Mouse (Mus musculus) heart, embryonic 16.5 days (tissue): ENCODE data around the gene Fbxo17. TPM values are rescaled to one million over a fixed set of nuclear protein-coding genes. Genes with fewer than 3 reads are reported as not detected.

Experiments used
- ATAC-seq: fragments of 200-750 bp; cut with Nextera tagmentation; replicated peaks from 2 replicates; pipeline ENCODE4 v1.8.0; 2017; ENCODE audit warnings: moderate number of reproducible peaks; ENCODE audit not compliant: insufficient read depth, low FRiP score; ENCODE audit errors: extremely low read depth
- H3K27ac ChIP-seq: fragments of 300-500 bp; sonication (generic); 2 replicates; pipeline ENCODE4 v1.5.1; 2014; ENCODE audit warnings: mild to moderate bottlenecking, low read length, control low read depth, moderate library complexity
- H3K27me3 ChIP-seq: fragments of 300-500 bp; sonication (generic); 2 replicates; pipeline ENCODE4 v1.6.1; 2014; ENCODE audit warnings: low read length, mixed read lengths; ENCODE audit not compliant: control insufficient read depth, insufficient read depth
- H3K36me3 ChIP-seq: fragments of 300-500 bp; sonication (generic); 2 replicates; pipeline ENCODE4 v1.6.1; 2014; ENCODE audit not compliant: control insufficient read depth, insufficient read depth
- H3K4me1 ChIP-seq: fragments of 300-500 bp; sonication (generic); 2 replicates; pipeline ENCODE4 v1.6.1; 2014; ENCODE audit warnings: low read length, mixed read lengths; ENCODE audit not compliant: control insufficient read depth, insufficient read depth
- H3K4me2 ChIP-seq: fragments of 300-500 bp; sonication (generic); 2 replicates; pipeline ENCODE4 v1.6.1; 2014; ENCODE audit warnings: low read depth, mild to moderate bottlenecking, control low read depth, low read length
- H3K4me3 ChIP-seq: fragments of 300-500 bp; sonication (generic); 2 replicates; pipeline ENCODE4 v1.5.1; 2014; ENCODE audit warnings: mild to moderate bottlenecking, control low read depth, low read length
- H3K9ac ChIP-seq: fragments of 300-500 bp; sonication (generic); 2 replicates; pipeline ENCODE4 v1.6.1; 2014; ENCODE audit warnings: low read length, control low read depth
- H3K9me3 ChIP-seq: fragments of 300-500 bp; sonication (generic); replicated peaks from 2 replicates; pipeline ENCODE4 v1.6.1; 2016; ENCODE audit warnings: low read length; ENCODE audit not compliant: control insufficient read depth
- WGBS: fragments of 180-500 bp; shearing (Covaris S2); extraction: QIAGEN DNeasy Blood & Tissue Kit; methylation state at CpG from one replicate; pipeline ENCODE4 v1.1.7; 2014; 5-methylcytosine and 5-hydroxymethylcytosine counted together
- polyA plus RNA-seq: library from polyadenylated mRNA; unstranded; fragments of >200 nt; fragmentation: Nextera tagmentation; extraction: Ambion mirVana; gene quantifications from 2 replicates; pipeline ENCODE4 v1.2.1, GENCODE M21; 2015

Gene Fbxo17
- polyA plus RNA-seq, 1 experiment from 2014 or later, result 7.5 TPM

DNA sequence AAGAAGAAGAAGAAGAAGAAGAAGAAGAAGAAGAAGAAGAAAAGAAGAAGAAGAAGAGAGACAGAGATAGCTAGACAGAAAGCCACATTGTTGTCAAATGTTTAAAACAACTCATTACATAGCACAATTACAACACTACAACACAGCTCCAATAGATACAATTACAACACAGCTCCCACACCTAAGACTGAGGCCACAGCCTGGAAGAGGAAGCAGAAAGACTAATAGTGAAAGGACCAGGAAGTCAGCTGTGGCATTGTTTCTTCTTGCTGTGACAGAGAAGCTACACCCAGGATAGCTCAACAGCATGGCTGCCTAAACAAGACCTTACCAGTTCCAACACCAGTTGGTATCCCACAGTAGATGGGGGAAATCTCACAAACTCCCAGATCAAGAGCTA lies 7.2 kb upstream of the Fbxo17 start:
- no peak for ATAC-seq

DNA sequence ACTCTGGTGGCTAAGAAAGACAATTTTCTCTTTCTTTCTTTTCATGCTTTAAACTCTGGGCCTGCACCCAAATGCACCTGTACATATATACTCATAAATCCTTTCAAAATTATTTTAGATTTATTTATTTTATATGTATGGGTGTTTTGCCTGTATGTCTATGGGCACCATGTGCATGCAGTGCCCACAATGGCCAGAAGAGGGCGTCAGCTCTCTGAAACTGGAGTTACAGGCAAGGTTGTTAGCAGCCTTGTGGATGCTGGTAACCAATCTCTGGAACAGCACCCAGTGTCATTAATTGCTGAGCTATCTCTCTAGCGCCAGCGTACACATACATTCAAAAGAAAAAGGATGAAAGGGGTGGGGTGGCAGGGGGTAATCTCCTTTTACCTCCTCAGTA lies 5.6 kb upstream of the Fbxo17 start:
- ATAC-seq, result no peak
- WGBS, result 67% methylated on average over 3 of the region's 3 CpGs
- H3K36me3 ChIP-seq, result no peaks in the 10 kb centered on the region

More for the DNA sequence above, 7.2 kb upstream of the Fbxo17 start:
- no peak overlapping the region for H3K9ac ChIP-seq
- no peak overlapping the region for H3K4me2 ChIP-seq
- no peaks in the 10 kb centered on the region for H3K27me3 ChIP-seq
- no peaks in the 10 kb centered on the region for H3K36me3 ChIP-seq
- peaks cover 1% of the 10 kb centered on the region for H3K4me1 ChIP-seq
- no peak overlapping the region for H3K4me3 ChIP-seq
- no peaks in the 10 kb centered on the region; the same call in 1 of the 2 replicates for H3K9me3 ChIP-seq
- no peak overlapping the region for H3K27ac ChIP-seq

DNA sequence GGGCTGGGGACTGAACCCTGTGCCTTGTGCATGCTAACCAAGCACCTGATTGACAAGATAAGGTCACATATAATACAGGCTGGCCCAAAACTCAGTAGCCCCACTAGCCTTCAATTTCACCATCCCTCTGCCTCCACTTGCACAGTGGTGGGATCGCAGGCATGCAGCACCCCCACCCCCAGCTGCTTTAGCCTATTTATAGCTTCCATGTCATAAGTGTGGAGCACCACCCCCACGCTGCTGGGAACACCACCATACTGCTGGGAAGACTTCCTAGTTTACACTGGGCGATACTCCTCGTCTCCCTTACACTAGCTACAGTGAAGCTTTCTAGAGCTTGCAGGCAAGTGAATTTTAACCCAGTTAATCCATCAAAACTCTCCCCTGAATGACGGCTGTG lies 1.9 kb upstream of the Fbxo17 start:
- WGBS, result 40% methylated on average over 5 of the region's 5 CpGs
- Histone ChIP-seq H3K36me3 (no peaks in the 10 kb centered on the region), H3K4me1 (peaks cover 9% of the 10 kb centered on the region), H3K27me3 (no peaks in the 10 kb centered on the region), H3K9ac (no peak overlapping the region), H3K27ac (no peak overlapping the region), H3K4me3 (no peak overlapping the region), H3K4me2 (no peak overlapping the region), H3K9me3 (no peaks in the 10 kb centered on the region)
- ATAC-seq, result 0 out of 2 replicates have a peak, but pooled peaks have one; percentile 28

More for the DNA sequence above, 5.6 kb upstream of the Fbxo17 start:
- H3K4me2 ChIP-seq, result no peak overlapping the region
- no peak overlapping the region for H3K27ac ChIP-seq
- no peak overlapping the region for H3K9ac ChIP-seq
- peaks cover 9% of the 10 kb centered on the region for H3K4me1 ChIP-seq
- no peak overlapping the region for H3K4me3 ChIP-seq
- H3K27me3 ChIP-seq, result no peaks in the 10 kb centered on the region
- no peaks in the 10 kb centered on the region; the same call in 1 of the 2 replicates for H3K9me3 ChIP-seq

DNA sequence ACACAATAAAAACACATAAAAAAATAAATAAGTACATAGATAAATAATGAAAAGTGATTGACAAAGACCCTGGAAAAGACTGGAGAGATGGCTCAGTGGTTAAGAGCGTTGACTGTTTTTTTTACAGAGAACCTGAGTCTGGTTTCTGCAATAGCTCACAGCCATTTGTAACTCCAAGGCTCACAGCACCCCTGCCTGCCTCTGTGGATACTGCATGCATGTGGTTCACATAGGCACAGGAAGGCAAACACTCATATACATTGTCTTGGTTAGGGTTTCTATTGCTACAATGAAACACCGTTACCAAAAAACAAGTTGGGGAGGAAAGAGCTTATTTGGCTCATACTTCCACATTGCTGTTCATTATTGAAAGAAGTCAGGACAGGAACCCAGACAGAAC lies 1.0 kb upstream of the Fbxo17 start:
- H3K4me3 ChIP-seq, result no peak overlapping the region
- H3K4me2 ChIP-seq, result no peak overlapping the region
- H3K27me3 ChIP-seq, result no peaks in the 10 kb centered on the region
- H3K9me3 ChIP-seq, result no peaks in the 10 kb centered on the region
- no peak overlapping the region for H3K9ac ChIP-seq
- H3K4me1 ChIP-seq, result peaks cover 9% of the 10 kb centered on the region
- 95% methylated on average over 2 of the region's 2 CpGs for WGBS
- ATAC-seq, result no peak
- H3K36me3 ChIP-seq, result no peaks in the 10 kb centered on the region
- H3K27ac ChIP-seq, result no peak overlapping the region

DNA sequence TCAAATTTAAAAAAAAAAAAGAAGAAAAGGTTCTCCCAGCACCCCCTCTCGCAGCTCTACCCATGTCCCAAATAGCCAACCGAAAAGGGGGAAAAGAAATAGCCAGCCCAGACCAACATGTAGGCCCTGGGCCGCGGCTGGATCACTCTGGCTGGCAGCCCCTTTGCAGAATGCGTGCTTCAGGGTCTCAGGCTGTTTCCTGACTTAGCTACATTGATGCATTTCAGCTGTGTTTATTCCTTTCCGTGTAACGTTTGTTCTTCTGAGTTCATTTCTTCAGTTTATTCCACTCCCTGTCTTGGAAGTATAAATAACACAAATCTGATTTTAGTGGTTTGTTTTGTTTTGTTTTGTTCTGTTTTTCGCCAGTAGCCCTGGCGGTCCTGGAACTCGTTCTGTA lies 1.1 kb downstream of the Fbxo17 start:
- Histone ChIP-seq H3K9me3 (no peaks in the 10 kb centered on the region), H3K4me1 (peaks cover 9% of the 10 kb centered on the region), H3K4me3 (no peak overlapping the region), H3K36me3 (no peaks in the 10 kb centered on the region), H3K4me2 (no peak overlapping the region), H3K27me3 (no peaks in the 10 kb centered on the region), H3K27ac (no peak overlapping the region), H3K9ac (no peak overlapping the region)
- 76% methylated on average over 10 of the region's 10 CpGs for WGBS
- no peak for ATAC-seq

DNA sequence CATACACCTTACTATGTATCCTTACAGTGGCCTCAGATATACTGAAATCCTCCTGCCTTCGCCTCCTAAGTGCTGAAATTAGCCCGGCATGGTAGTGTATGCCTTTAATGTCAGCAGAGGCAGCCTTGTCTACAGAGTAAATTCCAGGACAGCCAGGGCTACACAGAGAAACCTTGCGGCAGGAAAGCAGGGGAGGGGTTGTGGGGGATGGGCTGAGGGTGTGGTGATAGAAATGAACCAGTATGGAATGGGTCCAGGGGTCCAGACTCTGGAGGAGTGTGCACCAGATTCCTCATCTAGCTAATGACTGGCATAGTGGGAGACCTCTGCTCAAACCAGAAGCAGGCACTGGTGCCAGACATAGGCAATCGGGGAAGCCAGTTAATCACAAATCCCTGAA lies 2.6 kb downstream of the Fbxo17 start:
- WGBS, result 28% methylated on average over 4 of the region's 4 CpGs
- no peaks in the 10 kb centered on the region for H3K36me3 ChIP-seq
- H3K4me2 ChIP-seq, result no peak overlapping the region
- no peaks in the 10 kb centered on the region for H3K27me3 ChIP-seq
- no peak overlapping the region for H3K27ac ChIP-seq
- H3K9ac ChIP-seq, result no peak overlapping the region
- peaks cover 9% of the 10 kb centered on the region for H3K4me1 ChIP-seq
- no peak overlapping the region for H3K4me3 ChIP-seq
- no peaks in the 10 kb centered on the region; the same call in 1 of the 2 replicates for H3K9me3 ChIP-seq
- ATAC-seq, result no peak

DNA sequence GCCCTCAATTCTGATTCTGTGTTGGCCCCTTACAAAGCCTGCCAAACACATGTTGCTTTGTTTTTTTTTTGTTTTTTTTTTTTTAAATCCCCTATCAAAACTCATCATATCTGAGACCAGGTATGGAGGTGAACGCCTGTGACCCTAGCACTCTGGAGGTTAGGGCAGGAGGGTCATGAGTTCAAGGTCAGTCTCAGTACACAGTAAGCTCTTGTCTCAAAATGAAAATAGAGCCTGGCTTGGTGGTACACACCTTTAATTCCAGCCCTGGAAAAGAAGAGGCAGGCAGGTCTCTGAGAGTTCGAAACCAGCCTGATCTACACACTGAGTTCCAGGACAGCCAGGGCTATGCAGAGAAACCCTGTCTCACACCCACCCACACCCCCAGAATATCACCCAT lies 3.0 kb downstream of the Fbxo17 start:
- WGBS, result 62% methylated on average over 2 of the region's 2 CpGs
- no peak overlapping the region for H3K27ac ChIP-seq
- no peak overlapping the region for H3K4me2 ChIP-seq
- H3K27me3 ChIP-seq, result no peaks in the 10 kb centered on the region
- no peak overlapping the region for H3K9ac ChIP-seq
- ATAC-seq, result no peak
- H3K4me1 ChIP-seq, result peaks cover 6% of the 10 kb centered on the region
- H3K36me3 ChIP-seq, result 0 out of 2 replicates have a peak, but pooled peaks cover 5% of the 10 kb centered on the region
- H3K9me3 ChIP-seq, result no peaks in the 10 kb centered on the region; the same call in none of the 2 replicates
- H3K4me3 ChIP-seq, result no peak overlapping the region

DNA sequence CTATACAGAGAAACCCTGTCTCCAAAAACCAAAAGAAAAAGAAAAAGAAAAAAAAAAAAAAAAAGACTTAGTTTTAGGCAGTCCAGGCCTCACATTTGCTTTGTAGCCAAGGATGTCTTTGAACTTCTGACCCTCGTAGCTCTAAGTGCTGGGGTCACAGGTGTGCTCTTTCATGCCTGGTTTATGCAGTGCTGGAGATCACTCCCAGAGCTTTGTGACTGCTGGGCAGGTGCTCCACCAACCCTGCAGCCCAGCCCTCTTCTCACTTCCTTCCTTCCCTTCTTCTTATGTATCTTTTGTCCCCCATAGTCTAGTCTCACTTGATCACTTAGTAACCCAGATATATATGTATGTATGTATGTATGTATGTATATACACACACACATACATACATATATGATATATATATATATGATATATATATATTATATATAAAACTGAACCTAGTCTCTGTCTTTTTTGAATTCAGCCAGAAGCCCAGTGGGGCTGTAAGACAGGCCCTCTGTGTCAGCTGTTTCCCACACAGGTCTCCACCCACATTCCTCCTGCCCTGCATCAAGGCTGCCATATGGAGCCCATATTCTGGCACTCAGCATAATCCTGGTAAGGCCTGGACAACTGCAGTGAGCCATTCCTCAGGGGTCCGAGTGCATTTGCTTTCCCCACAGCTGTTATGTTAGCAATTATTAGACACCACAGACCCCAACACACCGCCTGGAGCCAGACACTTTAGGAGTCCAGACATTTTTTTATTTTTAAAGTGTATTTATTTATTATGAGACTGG lies 4.3 kb downstream of the Fbxo17 start:
- Histone ChIP-seq H3K36me3 (0 out of 2 replicates have a peak, but pooled peaks cover 5% of the 10 kb centered on the region), H3K4me3 (no peak overlapping the region), H3K4me2 (no peak overlapping the region), H3K4me1 (no peaks in the 10 kb centered on the region; the same call in 1 of the 2 replicates), H3K27me3 (no peaks in the 10 kb centered on the region), H3K27ac (no peak overlapping the region), H3K9me3 (no peaks in the 10 kb centered on the region; the same call in none of the 2 replicates), H3K9ac (no peak overlapping the region)
- no peak for ATAC-seq
- 72% methylated on average over 3 of the region's 3 CpGs for WGBS

DNA sequence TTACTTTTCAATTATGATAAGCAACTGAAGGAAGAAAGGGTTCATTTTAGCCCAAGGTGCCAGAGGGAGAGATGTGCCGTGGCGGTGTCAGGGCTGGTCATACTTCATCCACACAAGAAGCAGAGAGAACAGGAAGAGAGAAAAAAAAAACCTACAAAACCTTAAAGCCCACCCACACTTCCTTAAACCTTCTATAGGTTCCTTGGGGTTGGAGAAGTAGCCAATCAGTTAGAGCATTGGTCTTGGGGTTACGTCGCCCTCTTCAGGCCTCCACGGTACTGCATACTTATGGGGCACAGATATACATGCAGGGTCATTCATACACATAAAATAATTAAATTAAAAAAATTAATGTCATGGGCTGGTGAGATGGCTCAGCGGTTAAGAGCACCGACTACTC lies 5.5 kb downstream of the Fbxo17 start:
- H3K4me3 ChIP-seq, result no peak overlapping the region
- no peaks in the 10 kb centered on the region for H3K27me3 ChIP-seq
- no peak overlapping the region for H3K9ac ChIP-seq
- peaks cover 2% of the 10 kb centered on the region; the same call in 1 of the 2 replicates for H3K4me1 ChIP-seq
- H3K27ac ChIP-seq, result no peak overlapping the region
- no peaks in the 10 kb centered on the region; the same call in none of the 2 replicates for H3K9me3 ChIP-seq
- no peak overlapping the region for H3K4me2 ChIP-seq
- no peak for ATAC-seq
- H3K36me3 ChIP-seq, result 0 out of 2 replicates have a peak, but pooled peaks cover 5% of the 10 kb centered on the region
- WGBS, result 90% methylated on average over 7 of the region's 7 CpGs
